Mouse (Mus musculus) C2C12 (cell line): ENCODE data around the gene Ltbp1.

Experiments used
- CTCF ChIP-seq: IDR thresholded peaks from one replicate; pipeline ENCODE4 v1.5.1; 2011; ENCODE audit not compliant: control insufficient read depth, insufficient read depth, insufficient read length
- FOSL1 ChIP-seq: IDR thresholded peaks from one replicate; pipeline ENCODE4 v1.8.0; 2011; ENCODE audit warnings: mild to moderate bottlenecking, low read length; ENCODE audit not compliant: poor library complexity, insufficient read depth, severe bottlenecking
- MAX ChIP-seq: IDR thresholded peaks from one replicate; pipeline ENCODE4 v1.6.1; 2011; ENCODE audit warnings: mild to moderate bottlenecking, control low read depth
- MYOD1 ChIP-seq: IDR thresholded peaks from one replicate; pipeline ENCODE4 v1.6.1; 2011; ENCODE audit warnings: low read depth; ENCODE audit not compliant: control insufficient read depth, insufficient read length

DNA sequence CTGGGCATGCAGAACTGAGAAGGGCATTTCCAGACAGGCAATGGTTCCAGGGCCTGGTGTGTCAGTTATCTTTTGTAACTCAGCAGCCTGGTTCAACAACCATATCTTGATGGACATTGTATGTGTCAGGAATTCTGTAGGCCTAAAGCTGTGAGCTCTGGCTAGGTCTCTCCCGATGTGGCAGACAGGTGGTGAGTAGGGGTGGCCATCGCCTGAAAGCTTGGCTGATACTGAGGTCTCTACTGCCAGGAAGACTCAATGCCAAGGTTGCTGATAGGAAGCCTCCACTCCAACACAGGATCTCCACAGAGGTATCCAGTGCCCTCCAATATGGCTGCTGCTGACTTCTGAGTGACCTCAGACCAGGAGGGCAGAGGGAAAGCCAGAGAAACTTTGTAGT lies 66.4 kb downstream of the Ltbp1 start:
- TF ChIP-seq CTCF, result no peak
- no peak for TF ChIP-seq FOSL1
- TF ChIP-seq MAX, result no peak
- TF ChIP-seq MYOD1, result no peak
